Mouse (Mus musculus): Measurements from ENCODE around the gene Gm8068. TPM values are rescaled to one million over a fixed set of nuclear protein-coding genes. Genes with fewer than 3 reads are reported as not detected.
"Not testable (repeated sequence)": the region's sequence is repeated elsewhere in the genome, so short reads cannot be mapped to it uniquely, and the experiment has no call there.

Gm8068 gene
- polyA plus RNA-seq (2012; ENCODE audit: insufficient read depth, insufficient read length, missing spikeins): not detected in 2 replicates

GRCm38 (mm10) chr14:41701785-41702184 is at the start of gene Gm8068:
Gene Gm8068 (minus strand): TSS chr14:41701885.
- not testable (repeated sequence) for H3K27ac ChIP-seq (ENCODE audit: insufficient read depth, low read depth, low read length); H3K4me3 ChIP-seq (ENCODE audit: insufficient read depth, low read length); H3K4me1 ChIP-seq (ENCODE audit: control insufficient read depth, insufficient read depth, low read length)

GRCm38 (mm10) chr14:41750514-41750913 is 48.8 kb upstream of the Gm8068 start, which contains the start of gene Gm7929:
Gene Gm7929 (minus strand): TSS chr14:41750614.
- H3K27ac ChIP-seq (ENCODE audit: insufficient read depth, low read depth, low read length); H3K4me3 ChIP-seq (ENCODE audit: insufficient read depth, low read length); H3K4me1 ChIP-seq (ENCODE audit: control insufficient read depth, insufficient read depth, low read length): not testable (repeated sequence)

- not testable (repeated sequence) for H3K27ac ChIP-seq (ENCODE audit: insufficient read depth, low read depth, low read length); H3K4me1 ChIP-seq (ENCODE audit: control insufficient read depth, insufficient read depth, low read length); H3K4me3 ChIP-seq (ENCODE audit: insufficient read depth, low read length)
Measured at GRCm38 (mm10) chr14:41723437-41723836, 21.8 kb upstream of the Gm8068 start.

GRCm38 (mm10) chr14:41717180-41717579 is 15.5 kb upstream of the Gm8068 start:
- not testable (repeated sequence) for H3K27ac ChIP-seq (ENCODE audit: insufficient read depth, low read depth, low read length); H3K4me1 ChIP-seq (ENCODE audit: control insufficient read depth, insufficient read depth, low read length); H3K4me3 ChIP-seq (ENCODE audit: insufficient read depth, low read length)

GRCm38 (mm10) chr14:41648176-41648575 is 53.5 kb downstream of the Gm8068 start:
- H3K27ac ChIP-seq (ENCODE audit: insufficient read depth, low read depth, low read length); H3K4me3 ChIP-seq (ENCODE audit: insufficient read depth, low read length); H3K4me1 ChIP-seq (ENCODE audit: control insufficient read depth, insufficient read depth, low read length): not testable (repeated sequence)

Other genes with a start within 250 kb of the Gm8068 start
- gene Gm7954, start 248.4 kb downstream of the Gm8068 start, polyA plus RNA-seq (2012; ENCODE audit: insufficient read depth, insufficient read length, missing spikeins): not detected in 2 replicates
- not detected in 2 replicates for gene Gm3486, start 212.4 kb downstream of the Gm8068 start, polyA plus RNA-seq (2012; ENCODE audit: insufficient read depth, insufficient read length, missing spikeins)
- not detected in 2 replicates for gene Gm7970, start 146.3 kb downstream of the Gm8068 start, polyA plus RNA-seq (2012; ENCODE audit: insufficient read depth, insufficient read length, missing spikeins)
- gene 1700049E17Rik2, start 128.7 kb downstream of the Gm8068 start, polyA plus RNA-seq (2012; ENCODE audit: insufficient read depth, insufficient read length, missing spikeins): not detected in 2 replicates
- gene Gm3072, start 77.3 kb downstream of the Gm8068 start, polyA plus RNA-seq (2012; ENCODE audit: insufficient read depth, insufficient read length, missing spikeins): not detected in 2 replicates
- gene Gm3676, start 55.4 kb downstream of the Gm8068 start, polyA plus RNA-seq (2012; ENCODE audit: insufficient read depth, insufficient read length, missing spikeins): not detected in 2 replicates
- gene Gm7929, start 48.7 kb upstream of the Gm8068 start, polyA plus RNA-seq (2012; ENCODE audit: insufficient read depth, insufficient read length, missing spikeins): not detected in 2 replicates
- not detected in 2 replicates for gene Gm47189, start 70.6 kb upstream of the Gm8068 start, polyA plus RNA-seq (2012; ENCODE audit: insufficient read depth, insufficient read length, missing spikeins)
- gene Gm7980, start 205.4 kb upstream of the Gm8068 start, polyA plus RNA-seq (2012; ENCODE audit: insufficient read depth, insufficient read length, missing spikeins): not detected in 2 replicates
- gene 1700049E17Rik1, start 223.1 kb upstream of the Gm8068 start, polyA plus RNA-seq (2012; ENCODE audit: insufficient read depth, insufficient read length, missing spikeins): not detected in 2 replicates
- gene 1700024B05Rik, start 242.1 kb upstream of the Gm8068 start, polyA plus RNA-seq (2012; ENCODE audit: insufficient read depth, insufficient read length, missing spikeins): not detected in 2 replicates